Mouse (Mus musculus) forebrain, embryonic 15.5 days (tissue): ENCODE data around the gene Kiss1r. TPM values are rescaled to one million over a fixed set of nuclear protein-coding genes. Genes with fewer than 3 reads are reported as not detected.
A peak's percentile ranks its signal among the peaks of the same experiment; 100 is the strongest.

Experiments used
- ATAC-seq: fragments of 200-750 bp; cut with Nextera tagmentation; replicated peaks from 2 replicates; pipeline ENCODE4 v1.8.0; 2017; ENCODE audit warnings: mild to moderate bottlenecking, moderate TSS enrichment, moderate library complexity
- H3K27ac ChIP-seq: fragments of 300-500 bp; sonication (generic); replicated peaks from 2 replicates; pipeline ENCODE4 v1.5.1; 2015; ENCODE audit warnings: mild to moderate bottlenecking, inconsistent platforms
- H3K27me3 ChIP-seq: fragments of 300-500 bp; sonication (generic); 2 replicates; pipeline ENCODE4 v1.6.1; 2015; ENCODE audit warnings: inconsistent platforms
- H3K36me3 ChIP-seq: fragments of 300-500 bp; sonication (generic); 2 replicates; pipeline ENCODE4 v1.6.1; 2015; ENCODE audit warnings: mild to moderate bottlenecking, inconsistent platforms
- H3K4me1 ChIP-seq: fragments of 300-500 bp; sonication (generic); 2 replicates; pipeline ENCODE4 v1.6.1; 2015; ENCODE audit warnings: inconsistent platforms
- H3K4me2 ChIP-seq: fragments of 300-500 bp; sonication (generic); replicated peaks from 2 replicates; pipeline ENCODE4 v1.6.1; 2015; ENCODE audit warnings: mild to moderate bottlenecking, inconsistent platforms
- H3K4me3 ChIP-seq: fragments of 300-500 bp; sonication (generic); 2 replicates; pipeline ENCODE4 v1.5.1; 2015; ENCODE audit warnings: mild to moderate bottlenecking, inconsistent platforms
- H3K9ac ChIP-seq: fragments of 300-500 bp; sonication (generic); replicated peaks from 2 replicates; pipeline ENCODE4 v1.6.1; 2015; ENCODE audit warnings: mild to moderate bottlenecking, inconsistent platforms
- H3K9me3 ChIP-seq: fragments of 300-500 bp; sonication (generic); 2 replicates; pipeline ENCODE4 v1.6.1; 2016; ENCODE audit warnings: inconsistent platforms
- WGBS: fragments of 180-500 bp; shearing (Covaris S2); methylation state at CpG from one replicate; pipeline ENCODE4 v1.1.7; 2015; ENCODE audit warnings: mixed read lengths; 5-methylcytosine and 5-hydroxymethylcytosine counted together
- polyA plus RNA-seq: library from polyadenylated mRNA; unstranded; fragments of >200 nt; fragmentation: Nextera tagmentation; extraction: Ambion mirVana; gene quantifications from 2 replicates; pipeline ENCODE4 v1.2.1, GENCODE M21; 2015

The Kiss1r gene
- polyA plus RNA-seq, 1 experiment from 2014 or later: 2.7 TPM

- Histone ChIP-seq H3K4me3 (no peak overlapping the region), H3K27ac (peak overlapping the region; percentile 72), H3K36me3 (peaks cover 5% of the 10 kb centered on the region; the same call in 1 of the 2 replicates), H3K4me1 (peaks cover 33% of the 10 kb centered on the region), H3K27me3 (no peaks in the 10 kb centered on the region), H3K4me2 (no peak overlapping the region), H3K9me3 (no peaks in the 10 kb centered on the region), H3K9ac (no peak overlapping the region)
- WGBS: 89% methylated on average over 16 of the region's 16 CpGs
- ATAC-seq: no peak
These were observed 18.2 kb downstream of the Kiss1r start for GRCm38 (mm10) chr10:79934794-79935569.

GRCm38 (mm10) chr10:79936284-79936910, 19.6 kb downstream of the Kiss1r start:
- Histone ChIP-seq H3K9me3 (no peaks in the 10 kb centered on the region), H3K9ac (no peak overlapping the region), H3K4me2 (no peak overlapping the region), H3K27ac (no peak overlapping the region), H3K4me3 (no peak overlapping the region), H3K27me3 (no peaks in the 10 kb centered on the region), H3K36me3 (peaks cover 5% of the 10 kb centered on the region; the same call in 1 of the 2 replicates), H3K4me1 (peaks cover 30% of the 10 kb centered on the region)
- no peak for ATAC-seq
- WGBS: 78% methylated on average over 10 of the region's 10 CpGs

- Histone ChIP-seq H3K4me1 (peaks cover 30% of the 10 kb centered on the region), H3K9ac (no peak overlapping the region), H3K4me3 (no peak overlapping the region), H3K9me3 (no peaks in the 10 kb centered on the region), H3K27ac (no peak overlapping the region), H3K27me3 (no peaks in the 10 kb centered on the region), H3K4me2 (no peak overlapping the region), H3K36me3 (peaks cover 5% of the 10 kb centered on the region; the same call in 1 of the 2 replicates)
- WGBS: 35% methylated on average over 20 of the region's 27 CpGs
- ATAC-seq: no peak
These were observed 20.2 kb downstream of the Kiss1r start for GRCm38 (mm10) chr10:79936911-79937441.

GRCm38 (mm10) chr10:79937775-79938526, 21.2 kb downstream of the Kiss1r start:
- 67% methylated on average over 11 of the region's 11 CpGs for WGBS
- Histone ChIP-seq H3K27me3 (no peaks in the 10 kb centered on the region), H3K4me1 (peaks cover 23% of the 10 kb centered on the region), H3K4me3 (no peak overlapping the region), H3K36me3 (no peaks in the 10 kb centered on the region; the same call in 1 of the 2 replicates), H3K27ac (no peak overlapping the region), H3K4me2 (no peak overlapping the region), H3K9me3 (no peaks in the 10 kb centered on the region), H3K9ac (no peak overlapping the region)
- no peak for ATAC-seq

GRCm38 (mm10) chr10:79940749-79941148, 24.0 kb downstream of the Kiss1r start:
- Histone ChIP-seq H3K4me3 (no peak overlapping the region), H3K27ac (no peak overlapping the region), H3K4me2 (no peak overlapping the region), H3K9ac (no peak overlapping the region), H3K4me1 (peaks cover 18% of the 10 kb centered on the region), H3K36me3 (no peaks in the 10 kb centered on the region; the same call in 1 of the 2 replicates), H3K27me3 (no peaks in the 10 kb centered on the region), H3K9me3 (no peaks in the 10 kb centered on the region)
- ATAC-seq: no peak
- 78% methylated on average over 7 of the region's 7 CpGs for WGBS

GRCm38 (mm10) chr10:79942988-79943387, 26.2 kb downstream of the Kiss1r start:
- Histone ChIP-seq H3K27ac (no peak overlapping the region), H3K36me3 (no peaks in the 10 kb centered on the region; the same call in 1 of the 2 replicates), H3K27me3 (no peaks in the 10 kb centered on the region), H3K4me2 (no peak overlapping the region), H3K4me1 (peaks cover 12% of the 10 kb centered on the region), H3K9ac (no peak overlapping the region), H3K4me3 (no peak overlapping the region), H3K9me3 (no peaks in the 10 kb centered on the region)
- ATAC-seq: no peak
- 73% methylated on average over 1 of the region's 1 CpGs for WGBS

GRCm38 (mm10) chr10:79943471-79943901, 26.7 kb downstream of the Kiss1r start:
- H3K27ac ChIP-seq: no peak overlapping the region
- H3K9me3 ChIP-seq: no peaks in the 10 kb centered on the region
- H3K36me3 ChIP-seq: no peaks in the 10 kb centered on the region; the same call in 1 of the 2 replicates
- peaks cover 12% of the 10 kb centered on the region for H3K4me1 ChIP-seq
- H3K9ac ChIP-seq: no peak overlapping the region
- WGBS: 74% methylated on average over 9 of the region's 9 CpGs
- H3K4me2 ChIP-seq: no peak overlapping the region
- H3K27me3 ChIP-seq: no peaks in the 10 kb centered on the region
- no peak overlapping the region for H3K4me3 ChIP-seq
- ATAC-seq: no peak

- WGBS: 15% methylated on average over 16 of the region's 16 CpGs
- H3K4me3 ChIP-seq: no peak overlapping the region
- no peaks in the 10 kb centered on the region for H3K27me3 ChIP-seq
- H3K4me2 ChIP-seq: no peak overlapping the region
- H3K9me3 ChIP-seq: no peaks in the 10 kb centered on the region
- H3K9ac ChIP-seq: no peak overlapping the region
- H3K4me1 ChIP-seq: peaks cover 12% of the 10 kb centered on the region
- peaks cover 2% of the 10 kb centered on the region; the same call in 1 of the 2 replicates for H3K36me3 ChIP-seq
- peak overlapping the region; percentile 39 for H3K27ac ChIP-seq
- peak; percentile 57; the same call in 1 of the 2 replicates for ATAC-seq
These were observed 28.9 kb downstream of the Kiss1r start for GRCm38 (mm10) chr10:79945507-79946234.

- Histone ChIP-seq H3K9me3 (no peaks in the 10 kb centered on the region), H3K27me3 (no peaks in the 10 kb centered on the region), H3K27ac (no peak overlapping the region), H3K4me2 (no peak overlapping the region), H3K4me1 (peaks cover 12% of the 10 kb centered on the region), H3K9ac (no peak overlapping the region; the same call in 1 of the 2 replicates), H3K4me3 (no peak overlapping the region), H3K36me3 (peaks cover 12% of the 10 kb centered on the region; the same call in 1 of the 2 replicates)
- no peak for ATAC-seq
- 18% methylated on average over 7 of the region's 7 CpGs for WGBS
These were observed 30.1 kb downstream of the Kiss1r start for GRCm38 (mm10) chr10:79946752-79947322.

GRCm38 (mm10) chr10:79947502-79947901, 30.7 kb downstream of the Kiss1r start:
- Histone ChIP-seq H3K4me2 (no peak overlapping the region), H3K4me3 (no peak overlapping the region), H3K27me3 (no peaks in the 10 kb centered on the region), H3K9ac (no peak overlapping the region), H3K36me3 (peaks cover 12% of the 10 kb centered on the region; the same call in 1 of the 2 replicates), H3K27ac (no peak overlapping the region), H3K4me1 (peaks cover 12% of the 10 kb centered on the region), H3K9me3 (no peaks in the 10 kb centered on the region)
- 82% methylated on average over 6 of the region's 6 CpGs for WGBS
- ATAC-seq: no peak

GRCm38 (mm10) chr10:79949873-79950272, 33.1 kb downstream of the Kiss1r start:
- no peak overlapping the region for H3K4me3 ChIP-seq
- no peak overlapping the region for H3K9ac ChIP-seq
- 95% methylated on average over 4 of the region's 4 CpGs for WGBS
- peaks cover 12% of the 10 kb centered on the region for H3K4me1 ChIP-seq
- H3K9me3 ChIP-seq: no peaks in the 10 kb centered on the region
- H3K4me2 ChIP-seq: no peak overlapping the region
- peaks cover 16% of the 10 kb centered on the region; the same call in 1 of the 2 replicates for H3K36me3 ChIP-seq
- no peak overlapping the region for H3K27ac ChIP-seq
- no peaks in the 10 kb centered on the region for H3K27me3 ChIP-seq
- no peak for ATAC-seq
